Mouse (Mus musculus): ENCODE results near the gene Nucks1. TPM values are rescaled to one million over a fixed set of nuclear protein-coding genes. Genes with fewer than 3 reads are reported as not detected.

Gene Nucks1
- polyA plus RNA-seq, 1 experiment = 180 TPM

DNA sequence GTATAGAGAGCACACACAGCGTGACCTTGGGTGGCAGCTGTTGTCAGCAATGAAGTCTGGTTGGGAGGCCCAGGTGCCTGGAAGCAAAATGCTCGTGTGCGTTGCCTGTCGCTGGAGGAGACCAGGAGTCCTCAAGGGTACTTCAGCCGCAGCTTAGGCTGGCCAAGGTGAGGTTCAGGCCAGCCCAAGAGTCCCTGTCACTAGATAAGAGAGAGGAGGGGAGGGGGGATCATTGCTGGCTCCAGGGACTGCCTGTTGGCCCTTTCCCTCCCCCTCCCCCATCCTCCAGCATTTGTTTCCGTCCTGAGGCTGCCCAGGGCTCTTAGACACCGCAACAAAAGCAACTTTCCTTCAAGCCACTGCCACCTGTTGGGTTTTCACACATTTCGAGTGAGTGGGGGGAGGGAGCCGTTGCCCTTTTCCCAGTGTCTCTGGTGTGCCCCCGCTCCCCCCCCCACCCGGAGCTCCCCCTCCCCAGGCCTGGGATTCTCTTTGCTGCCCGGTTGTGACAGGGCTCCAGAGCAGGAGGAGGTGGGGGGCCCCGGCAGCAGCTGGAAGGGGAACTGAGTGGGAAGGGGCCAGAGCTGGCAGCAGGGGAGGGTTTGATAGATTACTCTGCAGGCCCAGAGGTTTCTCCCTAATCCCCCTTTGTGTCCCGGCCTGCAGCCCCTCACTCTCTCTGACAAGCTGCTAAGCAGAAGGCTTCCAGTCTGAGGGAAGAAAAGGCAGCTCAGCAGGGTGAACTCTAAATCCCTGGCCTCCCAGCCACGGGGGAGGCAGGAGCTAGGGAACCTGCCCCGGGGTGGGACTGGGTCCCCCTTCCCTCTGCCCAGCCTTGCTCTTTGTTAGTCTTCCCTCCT is 60.6 kb downstream of the Nucks1 start:
- no peaks in the 10 kb centered on the region for H3K4me1 ChIP-seq (ENCODE audit: control insufficient read depth, insufficient read depth, low read length)
- H3K27ac ChIP-seq (ENCODE audit: insufficient read depth, low read length) = no peak overlapping the region
- no peak overlapping the region for H3K4me3 ChIP-seq (ENCODE audit: insufficient read depth, low read length)
- TF ChIP-seq CTCF (IDR thresholded peaks at IDR 0.05; ENCODE audit: borderline replicate concordance, insufficient read depth, low read length) (no peak), POLR2A (IDR thresholded peaks at IDR 0.05; ENCODE audit: low read depth, low read length) (no peak)

DNA sequence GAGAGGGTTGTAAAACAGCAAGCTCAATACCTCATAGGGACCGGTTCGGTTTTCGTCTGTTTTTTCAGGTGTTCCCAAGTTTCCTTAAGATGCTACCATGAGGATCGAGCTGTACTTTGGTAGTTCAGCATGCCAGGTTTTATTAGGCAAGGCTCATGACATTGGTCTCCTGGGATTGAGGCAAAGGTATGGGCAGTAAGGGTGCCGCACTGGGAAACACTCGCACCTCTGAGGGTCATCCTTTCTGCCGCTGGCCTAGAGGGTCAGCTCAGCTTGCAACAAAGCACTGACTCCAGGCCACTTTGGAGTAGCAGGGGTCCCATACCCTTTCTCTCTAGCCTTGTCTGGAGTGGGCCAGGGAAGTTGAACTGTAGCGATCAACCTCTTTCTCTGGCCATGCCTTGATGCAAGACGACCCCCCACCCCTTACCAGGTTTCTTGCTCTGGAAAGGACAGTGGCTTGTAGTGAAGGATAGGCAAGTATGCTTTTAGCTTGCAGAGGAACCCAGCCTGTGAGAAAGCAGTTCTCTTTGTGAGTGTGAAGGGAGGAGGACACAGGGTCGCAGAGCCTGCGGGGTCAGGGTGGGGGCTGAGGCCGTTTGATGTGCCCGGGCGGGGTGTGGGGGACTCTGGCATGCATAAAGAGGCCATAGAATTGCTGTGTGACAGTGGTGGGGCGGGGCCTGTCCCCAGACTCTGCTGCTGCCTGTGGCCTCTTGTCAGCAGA is 61.6 kb downstream of the Nucks1 start:
- Histone ChIP-seq H3K27ac (ENCODE audit: insufficient read depth, low read length) (no peak overlapping the region), H3K4me1 (ENCODE audit: control insufficient read depth, insufficient read depth, low read length) (no peaks in the 10 kb centered on the region), H3K4me3 (ENCODE audit: insufficient read depth, low read length) (no peak overlapping the region)
- no peak for TF ChIP-seq CTCF (IDR thresholded peaks at IDR 0.05; ENCODE audit: borderline replicate concordance, insufficient read depth, low read length)
- TF ChIP-seq POLR2A (IDR thresholded peaks at IDR 0.05; ENCODE audit: low read depth, low read length) = no peak

DNA sequence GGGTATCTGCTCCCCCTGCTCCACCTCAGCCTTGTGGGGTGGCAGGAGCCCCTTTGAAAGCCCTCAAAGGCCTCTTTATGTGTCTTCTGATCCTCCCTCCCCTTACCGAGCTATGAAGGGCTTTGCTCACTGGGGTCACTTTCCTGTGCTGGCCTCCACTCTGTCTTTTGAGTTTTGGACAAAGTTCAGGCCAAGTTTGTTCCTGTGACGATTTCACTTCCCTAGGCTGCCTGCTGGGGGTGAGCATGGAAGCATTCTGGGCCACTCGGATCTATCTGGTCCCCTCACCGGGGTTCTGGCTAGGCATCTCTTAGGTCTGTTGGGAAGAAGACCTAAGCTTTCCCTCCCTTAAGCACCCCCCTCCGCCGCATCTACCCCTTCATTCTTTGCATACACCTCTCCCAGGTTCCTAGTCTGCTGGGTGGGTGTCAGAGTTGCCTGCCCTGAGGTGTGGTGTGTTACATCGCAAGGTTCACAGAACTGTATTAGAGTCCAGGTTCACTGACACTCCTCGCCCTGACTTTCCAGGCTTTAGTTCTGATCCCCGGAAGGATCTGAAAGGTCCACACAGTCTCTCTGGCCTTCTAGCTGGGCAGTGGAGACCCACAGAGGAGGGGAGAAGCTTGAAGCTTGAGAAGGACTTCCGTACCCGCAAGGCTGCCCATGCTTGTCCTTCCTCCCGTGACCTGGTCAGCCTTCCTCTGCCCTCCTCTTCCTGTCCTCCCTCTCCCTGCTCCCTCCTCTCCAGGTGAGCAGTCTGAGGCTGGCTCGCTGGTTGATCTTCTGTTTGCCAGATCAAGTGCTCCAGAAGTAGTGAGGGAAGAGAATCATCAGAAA is 62.4 kb downstream of the Nucks1 start:
- H3K4me3 ChIP-seq (ENCODE audit: insufficient read depth, low read length) = no peak overlapping the region
- no peaks in the 10 kb centered on the region for H3K4me1 ChIP-seq (ENCODE audit: control insufficient read depth, insufficient read depth, low read length)
- no peak overlapping the region for H3K27ac ChIP-seq (ENCODE audit: insufficient read depth, low read length)
- no peak for TF ChIP-seq POLR2A (IDR thresholded peaks at IDR 0.05; ENCODE audit: low read depth, low read length)
- TF ChIP-seq CTCF (IDR thresholded peaks at IDR 0.05; ENCODE audit: borderline replicate concordance, insufficient read depth, low read length) = no peak

DNA sequence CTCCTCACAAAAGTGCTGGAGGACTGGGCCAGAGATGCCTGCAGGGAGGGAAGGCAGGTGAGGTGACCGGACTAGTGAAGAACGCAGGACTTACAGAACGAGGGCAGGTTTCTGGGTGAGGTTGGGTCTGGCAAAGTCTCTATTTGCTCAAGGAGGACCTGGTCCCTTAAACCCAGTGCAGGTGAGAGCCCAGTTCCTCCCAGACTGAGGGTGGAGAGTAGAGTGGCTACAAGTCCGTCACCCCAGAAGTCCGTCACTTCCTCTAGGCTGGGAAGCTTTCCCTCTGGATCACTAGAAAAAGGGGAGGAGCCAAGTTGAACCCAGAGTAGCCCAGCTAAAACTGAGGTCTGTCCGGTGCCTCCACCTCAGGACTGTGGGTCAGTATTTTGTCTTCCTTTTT is 63.7 kb downstream of the Nucks1 start:
- TF ChIP-seq CTCF (IDR thresholded peaks at IDR 0.05; ENCODE audit: borderline replicate concordance, insufficient read depth, low read length) (no peak), POLR2A (IDR thresholded peaks at IDR 0.05; ENCODE audit: low read depth, low read length) (no peak)

DNA sequence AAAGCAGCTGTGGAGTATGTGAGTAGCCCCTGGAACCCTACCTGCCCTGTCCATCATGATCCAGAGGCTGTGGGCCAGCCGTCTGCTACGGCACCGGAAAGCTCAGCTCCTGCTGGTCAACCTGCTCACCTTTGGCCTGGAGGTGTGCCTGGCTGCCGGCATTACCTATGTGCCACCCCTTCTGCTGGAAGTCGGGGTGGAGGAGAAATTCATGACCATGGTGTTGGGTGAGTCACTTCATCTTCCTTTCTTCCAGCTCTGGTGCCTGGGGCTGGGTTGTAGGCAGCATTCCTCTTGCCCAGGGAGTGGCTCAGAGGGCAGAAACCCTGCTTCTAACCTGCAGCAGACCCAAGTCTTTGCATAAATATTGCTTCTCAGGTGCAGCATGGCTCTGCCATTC is 66.6 kb downstream of the Nucks1 start:
- no peaks in the 10 kb centered on the region for H3K4me1 ChIP-seq (ENCODE audit: control insufficient read depth, insufficient read depth, low read length)
- H3K27ac ChIP-seq (ENCODE audit: insufficient read depth, low read length) = no peak overlapping the region
- TF ChIP-seq CTCF (IDR thresholded peaks at IDR 0.05; ENCODE audit: borderline replicate concordance, insufficient read depth, low read length) = no peak
- TF ChIP-seq POLR2A (IDR thresholded peaks at IDR 0.05; ENCODE audit: low read depth, low read length) = no peak
- H3K4me3 ChIP-seq (ENCODE audit: insufficient read depth, low read length) = no peak overlapping the region

More for the DNA sequence above, 63.7 kb downstream of the Nucks1 start:
- H3K27ac ChIP-seq (ENCODE audit: insufficient read depth, low read length) = no peak overlapping the region
- H3K4me1 ChIP-seq (ENCODE audit: control insufficient read depth, insufficient read depth, low read length) = no peaks in the 10 kb centered on the region
- no peak overlapping the region for H3K4me3 ChIP-seq (ENCODE audit: insufficient read depth, low read length)

DNA sequence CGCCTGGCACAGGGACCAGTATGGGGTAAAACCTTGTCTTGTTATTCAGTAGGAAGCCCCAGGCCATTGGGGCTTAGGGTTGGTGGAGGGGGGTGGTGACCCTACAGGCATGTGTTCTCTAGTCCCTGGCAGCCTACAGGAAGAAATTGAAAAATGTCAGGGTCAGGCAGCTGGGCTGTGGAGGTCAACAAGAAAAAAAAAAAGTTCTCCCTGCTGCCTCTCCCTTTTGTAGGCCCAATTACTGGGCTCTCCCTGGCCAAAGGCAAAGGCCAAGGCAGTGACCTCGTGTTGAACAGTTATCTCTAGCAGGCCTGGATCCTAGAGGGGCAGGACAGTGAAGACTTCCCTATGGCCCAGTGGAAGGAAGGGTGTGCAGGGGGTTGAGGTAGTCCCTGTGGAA is 70.1 kb downstream of the Nucks1 start:
- TF ChIP-seq POLR2A (IDR thresholded peaks at IDR 0.05; ENCODE audit: low read depth, low read length) = no peak
- no peak for TF ChIP-seq CTCF (IDR thresholded peaks at IDR 0.05; ENCODE audit: borderline replicate concordance, insufficient read depth, low read length)
- no peaks in the 10 kb centered on the region for H3K4me1 ChIP-seq (ENCODE audit: control insufficient read depth, insufficient read depth, low read length)
- H3K4me3 ChIP-seq (ENCODE audit: insufficient read depth, low read length) = no peak overlapping the region
- H3K27ac ChIP-seq (ENCODE audit: insufficient read depth, low read length) = no peak overlapping the region

DNA sequence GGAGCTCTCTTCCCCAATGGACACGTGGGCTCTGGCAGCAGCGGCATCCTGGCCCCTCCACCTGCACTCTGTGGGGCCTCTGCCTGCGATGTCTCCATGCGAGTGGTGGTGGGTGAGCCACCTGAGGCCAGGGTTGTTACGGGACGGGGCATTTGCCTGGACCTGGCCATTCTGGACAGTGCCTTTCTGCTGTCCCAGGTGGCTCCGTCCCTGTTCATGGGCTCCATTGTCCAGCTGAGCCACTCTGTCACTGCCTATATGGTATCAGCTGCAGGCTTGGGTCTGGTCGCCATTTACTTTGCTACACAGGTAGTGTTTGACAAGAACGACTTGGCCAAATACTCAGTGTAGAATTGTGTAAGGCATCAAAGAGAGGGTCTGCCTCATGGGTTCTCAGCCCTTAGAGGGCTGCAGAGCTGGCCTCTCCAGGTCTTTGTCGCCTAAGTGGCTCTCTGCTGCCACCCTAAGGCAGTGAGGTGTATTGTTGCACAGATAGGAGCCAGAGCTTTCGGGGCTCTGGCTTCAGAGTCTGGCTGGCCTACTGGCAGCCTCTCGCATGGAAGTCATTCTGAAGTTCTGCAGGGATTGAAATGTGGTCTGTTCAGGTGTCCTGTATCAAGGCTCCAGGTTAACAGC is 71.2 kb downstream of the Nucks1 start:
- Histone ChIP-seq H3K27ac (ENCODE audit: insufficient read depth, low read length) (no peak overlapping the region), H3K4me3 (ENCODE audit: insufficient read depth, low read length) (no peak overlapping the region), H3K4me1 (ENCODE audit: control insufficient read depth, insufficient read depth, low read length) (no peaks in the 10 kb centered on the region)
- TF ChIP-seq CTCF (IDR thresholded peaks at IDR 0.05; ENCODE audit: borderline replicate concordance, insufficient read depth, low read length) = peak; percentile 62; the same call in 1 of the 2 replicates
- TF ChIP-seq POLR2A (IDR thresholded peaks at IDR 0.05; ENCODE audit: low read depth, low read length) = no peak

DNA sequence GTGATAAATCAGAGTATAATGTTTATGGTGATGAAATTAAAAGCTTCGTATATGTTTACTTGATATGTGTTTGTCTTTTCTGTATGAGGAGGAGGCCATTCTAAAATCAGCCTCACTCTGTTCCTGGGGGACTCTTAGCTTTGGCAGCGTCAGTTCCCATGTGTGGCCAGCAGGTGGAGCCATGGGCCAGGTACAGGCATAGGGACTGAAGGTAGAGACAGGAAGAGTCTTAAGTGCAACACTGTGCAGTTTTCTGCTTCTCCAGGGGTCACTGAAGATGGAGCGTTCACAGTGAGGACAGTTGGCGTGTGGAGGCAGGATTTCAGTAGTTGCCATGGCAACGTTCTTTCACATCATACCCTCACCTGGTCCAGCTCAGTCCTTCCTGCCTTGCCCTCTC is 72.6 kb downstream of the Nucks1 start:
- Histone ChIP-seq H3K4me1 (ENCODE audit: control insufficient read depth, insufficient read depth, low read length) (no peaks in the 10 kb centered on the region), H3K4me3 (ENCODE audit: insufficient read depth, low read length) (no peak overlapping the region), H3K27ac (ENCODE audit: insufficient read depth, low read length) (no peak overlapping the region)
- TF ChIP-seq POLR2A (IDR thresholded peaks at IDR 0.05; ENCODE audit: low read depth, low read length) (no peak), CTCF (IDR thresholded peaks at IDR 0.05; ENCODE audit: borderline replicate concordance, insufficient read depth, low read length) (peak; percentile 84)

DNA sequence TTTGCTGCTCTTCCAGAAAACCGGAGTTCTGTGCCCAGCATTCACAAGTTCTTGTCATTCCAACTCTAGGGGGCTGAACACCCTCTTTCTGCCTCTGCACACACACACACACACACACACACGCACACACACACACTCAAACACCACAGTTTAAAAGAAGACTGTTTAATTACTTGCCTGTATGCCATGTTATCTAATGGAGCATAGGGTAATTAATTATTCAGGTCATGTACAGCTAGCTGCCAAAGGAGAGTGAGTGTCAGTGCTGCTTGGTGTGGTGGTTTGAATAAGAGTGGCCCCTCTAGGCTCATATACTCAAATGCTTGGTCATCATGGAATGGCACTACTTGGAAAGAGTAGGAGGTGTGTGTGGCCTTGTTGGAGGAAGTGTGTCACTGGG is 73.5 kb downstream of the Nucks1 start:
- Histone ChIP-seq H3K27ac (ENCODE audit: insufficient read depth, low read length) (no peak overlapping the region), H3K4me3 (ENCODE audit: insufficient read depth, low read length) (no peak overlapping the region), H3K4me1 (ENCODE audit: control insufficient read depth, insufficient read depth, low read length) (no peaks in the 10 kb centered on the region)
- no peak for TF ChIP-seq CTCF (IDR thresholded peaks at IDR 0.05; ENCODE audit: borderline replicate concordance, insufficient read depth, low read length)
- TF ChIP-seq POLR2A (IDR thresholded peaks at IDR 0.05; ENCODE audit: low read depth, low read length) = no peak

Other genes starting within 250 kb of the Nucks1 start
- gene Rab7b, start 221.8 kb upstream of the Nucks1 start, polyA plus RNA-seq (2011; ENCODE audit: insufficient read length, low read depth, missing spikeins) = 19.0 and 19.9 TPM in 2 replicates
- not detected in 2 replicates for gene Slc26a9, start 166.5 kb upstream of the Nucks1 start, polyA plus RNA-seq (2011; ENCODE audit: insufficient read length, low read depth, missing spikeins)
- 0.54 and 0.57 TPM in 2 replicates for gene Pm20d1, start 113.2 kb upstream of the Nucks1 start, polyA plus RNA-seq (2011; ENCODE audit: insufficient read length, low read depth, missing spikeins)
- 21.1 and 22.7 TPM in 2 replicates for gene Slc41a1, start 83.0 kb upstream of the Nucks1 start, polyA plus RNA-seq (2011; ENCODE audit: insufficient read length, low read depth, missing spikeins)
- 16.6 and 23.8 TPM in 2 replicates for gene Rab29, start 43.3 kb upstream of the Nucks1 start, polyA plus RNA-seq (2011; ENCODE audit: insufficient read length, low read depth, missing spikeins)
- gene Slc45a3, start 52.4 kb downstream of the Nucks1 start, polyA plus RNA-seq (2011; ENCODE audit: insufficient read length, low read depth, missing spikeins) = 0.30 TPM in 1 of 2 replicates, not detected in the other
- gene Elk4, start 97.1 kb downstream of the Nucks1 start, polyA plus RNA-seq (2011; ENCODE audit: insufficient read length, low read depth, missing spikeins) = 90.0 and 109 TPM in 2 replicates
- 0.25 and 0.67 TPM in 2 replicates for gene Mfsd4a, start 157.5 kb downstream of the Nucks1 start, polyA plus RNA-seq (2011; ENCODE audit: insufficient read length, low read depth, missing spikeins)
- gene Cdk18, start 229.2 kb downstream of the Nucks1 start, polyA plus RNA-seq (2011; ENCODE audit: insufficient read length, low read depth, missing spikeins) = 14.0 and 28.8 TPM in 2 replicates

Measured in embryonic fibroblast, embryonic 13.5 days (primary cell).